Mouse (Mus musculus): Measurements from ENCODE around the gene Cd4.

Gene Cd4

GRCm38 (mm10) chr6:124884714-124885500, 3.1 kb downstream of the Cd4 start:
- no peak for DNase-seq (ENCODE audit: low read depth)

- no peak for DNase-seq (ENCODE audit: low read depth)
Observed at GRCm38 (mm10) chr6:124883351-124883750, 4.7 kb downstream of the Cd4 start.

GRCm38 (mm10) chr6:124881821-124882220, 6.2 kb downstream of the Cd4 start:
- DNase-seq (ENCODE audit: low read depth): no peak

GRCm38 (mm10) chr6:124879390-124879789, 8.6 kb downstream of the Cd4 start:
- DNase-seq (ENCODE audit: low read depth): no peak

- DNase-seq (ENCODE audit: low read depth): no peak
Observed at GRCm38 (mm10) chr6:124874348-124874747, 13.7 kb downstream of the Cd4 start.

GRCm38 (mm10) chr6:124866560-124866959, 21.5 kb downstream of the Cd4 start:
- no peak for DNase-seq (ENCODE audit: low read depth)

GRCm38 (mm10) chr6:124865766-124866362, 22.2 kb downstream of the Cd4 start:
- no peak for DNase-seq (ENCODE audit: low read depth)

GRCm38 (mm10) chr6:124863658-124864298, 24.2 kb downstream of the Cd4 start, which contains the start of gene Gpr162:
Gpr162 (minus strand) TSS chr6:124863983.
- peak; percentile 26 for DNase-seq (ENCODE audit: low read depth)

- no peak for DNase-seq (ENCODE audit: low read depth)
Observed at GRCm38 (mm10) chr6:124863125-124863657, 24.8 kb downstream of the Cd4 start.

GRCm38 (mm10) chr6:124862406-124863124, 25.5 kb downstream of the Cd4 start:
- DNase-seq (ENCODE audit: low read depth): no peak

GRCm38 (mm10) chr6:124861802-124862201, 26.2 kb downstream of the Cd4 start:
- DNase-seq (ENCODE audit: low read depth): no peak

GRCm38 (mm10) chr6:124861266-124861665, 26.8 kb downstream of the Cd4 start:
- no peak for DNase-seq (ENCODE audit: low read depth)

- no peak for DNase-seq (ENCODE audit: low read depth)
Observed at GRCm38 (mm10) chr6:124860511-124860910, 27.5 kb downstream of the Cd4 start.

GRCm38 (mm10) chr6:124859725-124860124, 28.3 kb downstream of the Cd4 start:
- DNase-seq (ENCODE audit: low read depth): peak; percentile 79

GRCm38 (mm10) chr6:124858561-124859318, 29.3 kb downstream of the Cd4 start:
- DNase-seq (ENCODE audit: low read depth): no peak

- DNase-seq (ENCODE audit: low read depth): no peak
Observed at GRCm38 (mm10) chr6:124857840-124858530, 30.0 kb downstream of the Cd4 start.

GRCm38 (mm10) chr6:124856916-124857839, 30.8 kb downstream of the Cd4 start, which contains the start of gene P3h3:
P3h3 (minus strand) TSS chr6:124857752.
- no peak for DNase-seq (ENCODE audit: low read depth)

GRCm38 (mm10) chr6:124856321-124856720, 31.7 kb downstream of the Cd4 start:
- DNase-seq (ENCODE audit: low read depth): no peak

GRCm38 (mm10) chr6:124854647-124855046, 33.4 kb downstream of the Cd4 start:
- no peak for DNase-seq (ENCODE audit: low read depth)

- no peak for DNase-seq (ENCODE audit: low read depth)
Observed at GRCm38 (mm10) chr6:124850535-124850934, 37.5 kb downstream of the Cd4 start.
